Comparison of ENCODE assay signal across 33 mouse cellular contexts in the genomic region with DNA sequence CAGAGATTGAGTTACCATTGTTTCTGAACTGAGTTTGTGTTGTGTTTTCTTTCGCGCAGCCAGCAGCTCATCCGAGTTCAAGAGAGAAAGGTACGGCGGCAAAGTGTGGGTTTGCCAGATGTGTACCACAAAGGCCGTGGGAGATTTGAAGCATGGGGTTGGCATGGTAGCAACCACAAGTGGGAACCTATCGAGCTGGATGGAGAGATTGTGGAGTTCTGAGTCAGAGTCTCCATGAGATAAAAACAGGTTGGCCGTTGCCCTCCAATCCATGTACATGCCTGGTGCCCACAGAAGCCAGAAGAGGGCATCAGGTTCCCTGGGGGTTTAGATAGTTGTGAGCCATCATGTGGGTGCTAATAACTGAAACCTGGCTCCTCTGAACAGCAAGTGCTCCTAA. TPM values are rescaled to one million over a fixed set of nuclear protein-coding genes. Genes with fewer than 3 reads are reported as not detected.
DNase-seq lines count a peak whose midpoint lies in the region; ATAC-seq lines count a peak whose summit lies in the region.
"Had no signal": no experiment of that assay in that cellular context is flagged by ENCODE, and none has a peak within 500 bp of the region (broad histone marks: within the 10 kb centered on the region; RNA-seq: fewer than 3 reads in every experiment).

No protein-coding gene starts in this region.

- WGBS in liver, embryonic 12.5 days (ENCODE audit: insufficient replicate concordance) = 64% methylated on average over 8 of the region's 8 CpGs

- ATAC-seq in megakaryocyte-erythroid progenitor cell, adult 5-6 weeks (replicated peaks; ENCODE audit: low FRiP score, low TSS enrichment, poor library complexity, severe bottlenecking) = peak; percentile 84
- no peak for ATAC-seq in liver, embryonic 12.5 days
- ATAC-seq: CD4-positive, CD25-positive, alpha-beta regulatory T cell, adult 4 months; forebrain, embryonic 15.5 days; hindbrain, embryonic 16.5 days; intestine, postnatal 0 days; Patski had no signal

- no peak overlapping the region for H3K9ac ChIP-seq in liver, embryonic 12.5 days
- H3K9ac ChIP-seq: embryonic facial prominence, embryonic 13.5 days; forebrain, embryonic 12.5 days; forebrain, embryonic 15.5 days; heart, embryonic 12.5 days; heart, embryonic 15.5 days; hindbrain, embryonic 13.5 days had no signal

- H3K4me3 ChIP-seq in liver, embryonic 12.5 days = no peak overlapping the region
- H3K4me3 ChIP-seq: embryonic facial prominence, embryonic 10.5 days; embryonic facial prominence, embryonic 13.5 days; erythroblast, embryonic 14.5 days; forebrain, embryonic 12.5 days; forebrain, embryonic 15.5 days; heart, embryonic 12.5 days; heart, embryonic 15.5 days; hindbrain, embryonic 10.5 days; hindbrain, embryonic 13.5 days had no signal

- no peak overlapping the region for H3K27ac ChIP-seq in liver, embryonic 12.5 days
- H3K27ac ChIP-seq: embryonic facial prominence, embryonic 10.5 days; embryonic facial prominence, embryonic 13.5 days; forebrain, embryonic 12.5 days; forebrain, embryonic 15.5 days; heart, embryonic 15.5 days; hindbrain, embryonic 10.5 days; hindbrain, embryonic 13.5 days had no signal

- no peaks in the 10 kb centered on the region for H3K9me3 ChIP-seq in liver, embryonic 12.5 days (replicated peaks)
- H3K9me3 ChIP-seq: embryonic facial prominence, embryonic 10.5 days; embryonic facial prominence, embryonic 13.5 days; forebrain, embryonic 12.5 days; forebrain, embryonic 15.5 days; heart, embryonic 12.5 days; heart, embryonic 15.5 days; hindbrain, embryonic 10.5 days; hindbrain, embryonic 13.5 days had no signal

- H3K4me2 ChIP-seq in liver, embryonic 12.5 days = no peak overlapping the region
- H3K4me2 ChIP-seq: embryonic facial prominence, embryonic 13.5 days; forebrain, embryonic 12.5 days; forebrain, embryonic 15.5 days; heart, embryonic 12.5 days; heart, embryonic 15.5 days; hindbrain, embryonic 13.5 days had no signal

- H3K27me3 ChIP-seq in liver, embryonic 12.5 days (replicated peaks) = no peaks in the 10 kb centered on the region
- H3K27me3 ChIP-seq: embryonic facial prominence, embryonic 13.5 days; forebrain, embryonic 12.5 days; forebrain, embryonic 15.5 days; heart, embryonic 12.5 days; heart, embryonic 15.5 days; hindbrain, embryonic 13.5 days; Patski had no signal

- H3K4me1 ChIP-seq in liver, embryonic 12.5 days = peaks cover 13% of the 10 kb centered on the region

- no peaks in the 10 kb centered on the region for H3K36me3 ChIP-seq in liver, embryonic 12.5 days
- H3K36me3 ChIP-seq: embryonic facial prominence, embryonic 10.5 days; embryonic facial prominence, embryonic 13.5 days; forebrain, embryonic 12.5 days; forebrain, embryonic 15.5 days; heart, embryonic 12.5 days; heart, embryonic 15.5 days; hindbrain, embryonic 10.5 days; hindbrain, embryonic 13.5 days had no signal

- DNase-seq in 3T3-L1 (ENCODE audit: low read depth, low spot score) (peak; percentile 57), 416B (ENCODE audit: low read depth) (peak; percentile 74), MEL-GATA-1-ER (ENCODE audit: extremely low read depth, low read depth) (peak; percentile 65)
- no peak for DNase-seq in thymus, adult 18-20 months
- no peak for DNase-seq in left cerebral cortex, adult 18-20 months (ENCODE audit: low spot score in 2 of 2)
- DNase-seq: adrenal gland, adult 2 months; adrenal gland, postnatal 14 days; B cell, adult 2 months; cerebellum, adult 11-12 months; cerebellum, adult 8-10 months; cerebellum, postnatal 10 days; cerebellum, postnatal 36 days; embryo, embryonic 11 days; gastrocnemius, postnatal 10 days; gastrocnemius, postnatal 36 days; heart, postnatal 10 days; heart, postnatal 36 days had no signal

RNA-seq across cellular contexts. Expression of a gene that starts 42.1 kb away (rescaled TPM):
- total RNA-seq in megakaryocyte-erythroid progenitor cell, adult 5-6 weeks (2014; fragmentation: Nextera tagmentation) = 2.8 and 3.3 TPM in 2 replicates
- total RNA-seq in megakaryocyte-erythroid progenitor cell, adult 5-6 weeks (2017) = 2.7 and 3.1 TPM in 2 replicates
- 7.4 and 8.6 TPM in 2 replicates for polyA plus RNA-seq in liver, embryonic 12.5 days (2016; fragmentation: Nextera tagmentation; extraction: Ambion mirVana)
- 1 to 10 TPM; 7.2 to 7.8 TPM for total RNA-seq in left cerebral cortex, adult 18-20 months (2021)
- total RNA-seq: granulocyte monocyte progenitor cell, adult 5-6 weeks had no signal

Comparison
In these comparisons a context has a peak if more than half of its experiments do, and no peak if none do; other contexts are left out.
1. DNase-seq: peak in 3T3-L1 (single experiment), 416B (single experiment) and MEL-GATA-1-ER (single experiment); none in thymus, adult 18-20 months (0 of 2) and left cerebral cortex, adult 18-20 months (0 of 2).